Mouse (Mus musculus): ENCODE data around the gene Ryr1.

GRCm38 (mm10) chr7:29172390-29173016 is 47.5 kb upstream of the Ryr1 start:
- TF ChIP-seq CTCF (IDR thresholded peaks at IDR 0.05; ENCODE audit: borderline replicate concordance, insufficient read depth, low read depth, low read length) (no peak), POLR2A (IDR thresholded peaks at IDR 0.05; ENCODE audit: borderline replicate concordance, insufficient read depth, low read length) (no peak)
